Mouse (Mus musculus) adrenal gland, adult (tissue): Measurements from ENCODE around the gene Lyplal1.

Source experiments
- DNase-seq, 2 experiments: peaks; one replicate each; pipeline ENCODE4 v3.0.0; 2022 to 2023; ENCODE audit warnings: low spot score in 1 of 2; ENCODE audit not compliant: inconsistent age in 2 of 2

The Lyplal1 gene

DNA sequence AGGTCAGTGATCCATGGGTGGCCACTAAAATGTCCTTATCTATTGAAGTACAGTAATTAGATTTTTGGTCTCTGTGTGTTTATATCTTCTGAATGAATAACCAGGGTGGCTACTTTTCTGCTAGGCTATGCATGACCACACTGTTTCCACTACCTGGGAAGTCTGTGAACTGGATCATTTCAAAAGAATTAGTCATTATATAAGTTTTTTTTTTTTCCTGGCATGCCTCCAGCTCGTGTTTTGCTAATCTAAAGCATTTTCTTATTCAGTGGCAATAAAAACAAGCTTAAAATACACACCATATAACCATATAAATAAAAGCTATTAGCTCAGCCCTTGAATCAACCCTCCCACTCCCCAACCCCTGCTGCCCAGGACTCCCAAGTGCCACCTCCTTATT lies 75.3 kb downstream of the Lyplal1 start:
- no peak for DNase-seq
